Mouse (Mus musculus) kidney, adult 2 months (tissue): ENCODE measurements at regions not wholly inside any gene's neighbourhood (a gene's known extent, or its start where the extent isn't known, plus 50 kb on each side); places are given as distances from the start of the nearest gene placed in this dataset.
A peak's percentile ranks its signal among the peaks of the same experiment; 100 is the strongest.

Experiments
- DNase-seq: peaks from one replicate; pipeline ENCODE4 v3.0.0; 2021
- H3K27ac ChIP-seq: fragments of 200-500 bp; 2 replicates; pipeline ENCODE4 v1.5.1; 2012; ENCODE audit warnings: low read depth, low read length, control low read depth, inconsistent platforms; ENCODE audit not compliant: insufficient read depth
- H3K27me3 ChIP-seq: fragments of 200-500 bp; replicated peaks from 2 replicates; pipeline ENCODE4 v1.6.1; 2012; ENCODE audit warnings: mild to moderate bottlenecking, moderate library complexity, low read length, inconsistent platforms; ENCODE audit not compliant: control insufficient read depth, insufficient read depth
- H3K36me3 ChIP-seq: fragments of 200-500 bp; 2 replicates; pipeline ENCODE4 v1.6.1; 2012; ENCODE audit warnings: mild to moderate bottlenecking, moderate library complexity, low read length, inconsistent platforms; ENCODE audit not compliant: control insufficient read depth, insufficient read depth
- H3K4me1 ChIP-seq: fragments of 200-500 bp; 2 replicates; pipeline ENCODE4 v1.6.1; 2011; ENCODE audit warnings: low read length; ENCODE audit not compliant: control insufficient read depth, insufficient read depth
- H3K4me3 ChIP-seq: fragments of 200-500 bp; 2 replicates; pipeline ENCODE4 v1.5.1; 2011; ENCODE audit warnings: mild to moderate bottlenecking, low read depth, low read length, control low read depth; ENCODE audit not compliant: insufficient read depth
- CTCF ChIP-seq: fragments of 200-500 bp; conservative IDR thresholded peaks from 2 replicates; pipeline ENCODE4 v1.5.1; 2011; ENCODE audit warnings: low read depth, mild to moderate bottlenecking, control low read depth, low read length, moderate library complexity, mixed read lengths; ENCODE audit not compliant: insufficient read depth, insufficient read length
- POLR2A ChIP-seq: fragments of 200-500 bp; IDR thresholded peaks from one replicate; pipeline ENCODE4 v1.6.1; 2011; ENCODE audit warnings: low read depth, low read length, control low read depth
- WGBS: fragments of 180-500 bp; shearing (Covaris S2); methylation state at CpG from one replicate; pipeline ENCODE4 v1.1.7; 2018; 5-methylcytosine and 5-hydroxymethylcytosine counted together

- peak; percentile 71 for DNase-seq
- no peaks in the 10 kb centered on the region for H3K36me3 ChIP-seq
- H3K27ac ChIP-seq, result no peak overlapping the region
- WGBS, result 36% methylated on average over 9 of the region's 9 CpGs
- TF ChIP-seq POLR2A (no peak), CTCF (no peak)
- H3K4me3 ChIP-seq, result no peak overlapping the region
- no peaks in the 10 kb centered on the region for H3K27me3 ChIP-seq
- peaks cover 7% of the 10 kb centered on the region; the same call in 1 of the 2 replicates for H3K4me1 ChIP-seq
Measured at GRCm38 (mm10) chr6:140193084-140193939, 152.1 kb upstream of the Plcz1 start.

- no peak for DNase-seq
Measured at GRCm38 (mm10) chr6:140192526-140192925, 151.3 kb upstream of the Plcz1 start.

GRCm38 (mm10) chr6:140191341-140191740, 150.1 kb upstream of the Plcz1 start:
- TF ChIP-seq CTCF (no peak), POLR2A (no peak)
- 63% methylated on average over 4 of the region's 4 CpGs for WGBS
- Histone ChIP-seq H3K4me1 (peaks cover 4% of the 10 kb centered on the region; the same call in 1 of the 2 replicates), H3K36me3 (no peaks in the 10 kb centered on the region), H3K27me3 (no peaks in the 10 kb centered on the region), H3K4me3 (no peak overlapping the region), H3K27ac (no peak overlapping the region; the same call in 1 of the 2 replicates)
- DNase-seq, result peak; percentile 76

More at GRCm38 (mm10) chr6:140192526-140192925, 151.3 kb upstream of the Plcz1 start:
- H3K4me1 ChIP-seq, result peaks cover 7% of the 10 kb centered on the region; the same call in 1 of the 2 replicates
- H3K27me3 ChIP-seq, result no peaks in the 10 kb centered on the region
- H3K27ac ChIP-seq, result no peak overlapping the region
- no peak overlapping the region for H3K4me3 ChIP-seq
- no peak for TF ChIP-seq CTCF
- TF ChIP-seq POLR2A, result no peak
- WGBS, result 87% methylated on average over 17 of the region's 17 CpGs
- no peaks in the 10 kb centered on the region for H3K36me3 ChIP-seq

- no peak for TF ChIP-seq POLR2A
- TF ChIP-seq CTCF, result no peak
- H3K36me3 ChIP-seq, result no peaks in the 10 kb centered on the region
- no peak for DNase-seq
- WGBS, result 88% methylated on average over 9 of the region's 9 CpGs
- peaks cover 4% of the 10 kb centered on the region; the same call in 1 of the 2 replicates for H3K4me1 ChIP-seq
- H3K27ac ChIP-seq, result no peak overlapping the region
- H3K4me3 ChIP-seq, result no peak overlapping the region
- no peaks in the 10 kb centered on the region for H3K27me3 ChIP-seq
Measured at GRCm38 (mm10) chr6:140189601-140190000, 148.3 kb upstream of the Plcz1 start.

GRCm38 (mm10) chr6:140187733-140188132, 146.5 kb upstream of the Plcz1 start:
- no peak overlapping the region for H3K4me3 ChIP-seq
- TF ChIP-seq POLR2A (no peak), CTCF (no peak)
- H3K36me3 ChIP-seq, result no peaks in the 10 kb centered on the region
- WGBS, result 97% methylated on average over 3 of the region's 3 CpGs
- no peaks in the 10 kb centered on the region for H3K27me3 ChIP-seq
- no peak for DNase-seq
- peaks cover 4% of the 10 kb centered on the region; the same call in 1 of the 2 replicates for H3K4me1 ChIP-seq
- H3K27ac ChIP-seq, result no peak overlapping the region

- Histone ChIP-seq H3K27ac (no peak overlapping the region), H3K4me1 (peaks cover 4% of the 10 kb centered on the region; the same call in 1 of the 2 replicates), H3K4me3 (no peak overlapping the region), H3K36me3 (no peaks in the 10 kb centered on the region), H3K27me3 (no peaks in the 10 kb centered on the region)
- DNase-seq, result peak; percentile 31
- TF ChIP-seq CTCF (no peak), POLR2A (no peak)
- 37% methylated on average over 6 of the region's 6 CpGs for WGBS
Measured at GRCm38 (mm10) chr6:140187106-140187505, 145.8 kb upstream of the Plcz1 start.

GRCm38 (mm10) chr6:140179999-140180398, 138.7 kb upstream of the Plcz1 start:
- no peak overlapping the region for H3K4me3 ChIP-seq
- DNase-seq, result no peak
- TF ChIP-seq POLR2A (no peak), CTCF (no peak)
- 94% methylated on average over 4 of the region's 4 CpGs for WGBS
- H3K36me3 ChIP-seq, result no peaks in the 10 kb centered on the region
- no peaks in the 10 kb centered on the region for H3K4me1 ChIP-seq
- no peak overlapping the region for H3K27ac ChIP-seq
- no peaks in the 10 kb centered on the region; the same call in 1 of the 2 replicates for H3K27me3 ChIP-seq
